Mouse (Mus musculus) adrenal gland, adult 8-10 months (tissue): ENCODE measurements around the gene Plcb3. TPM values are rescaled to one million over a fixed set of nuclear protein-coding genes. Genes with fewer than 3 reads are reported as not detected.
A peak's percentile ranks its signal among the peaks of the same experiment; 100 is the strongest.

Source experiments
- DNase-seq: peaks from one replicate; pipeline ENCODE4 v3.0.0; 2022
- total RNA-seq, 4 experiments: library from RNA; stranded (reverse); gene quantifications; 2 replicates each; pipeline ENCODE4 v1.2.4; 2022

Plcb3 gene
- total RNA-seq, 4 experiments from 2014 or later = 40.1 to 83.9 (median 62.1) TPM

GRCm38 (mm10) chr19:6969665-6970381 is 6.4 kb downstream of the Plcb3 start:
- DNase-seq = no peak

- DNase-seq = no peak
Observed at GRCm38 (mm10) chr19:6969291-6969664, 7.0 kb downstream of the Plcb3 start.

GRCm38 (mm10) chr19:6968491-6969271 is 7.6 kb downstream of the Plcb3 start:
- no peak for DNase-seq

GRCm38 (mm10) chr19:6956461-6956860 is 19.8 kb downstream of the Plcb3 start:
- DNase-seq = no peak

- no peak for DNase-seq
Observed at GRCm38 (mm10) chr19:6955424-6955823, 20.8 kb downstream of the Plcb3 start.

GRCm38 (mm10) chr19:6954046-6954445 is 22.2 kb downstream of the Plcb3 start:
- DNase-seq = no peak

- DNase-seq = peak; percentile 82
Observed at GRCm38 (mm10) chr19:6952712-6953037, 23.6 kb downstream of the Plcb3 start.

GRCm38 (mm10) chr19:6951994-6952711 is 24.1 kb downstream of the Plcb3 start:
- peak; percentile 91 for DNase-seq

GRCm38 (mm10) chr19:6951381-6951968 is 24.8 kb downstream of the Plcb3 start:
- DNase-seq = peak; percentile 98

- peak; percentile 64 for DNase-seq
Observed at GRCm38 (mm10) chr19:6950613-6951153, 25.6 kb downstream of the Plcb3 start.

- no peak for DNase-seq
Observed at GRCm38 (mm10) chr19:6949951-6950350, 26.3 kb downstream of the Plcb3 start.

- no peak for DNase-seq
Observed at GRCm38 (mm10) chr19:6949532-6949931, 26.7 kb downstream of the Plcb3 start.

- no peak for DNase-seq
Observed at GRCm38 (mm10) chr19:6948186-6948585, 28.1 kb downstream of the Plcb3 start.

- DNase-seq = no peak
Observed at GRCm38 (mm10) chr19:6947742-6948141, 28.5 kb downstream of the Plcb3 start.

- no peak for DNase-seq
Observed at GRCm38 (mm10) chr19:6943709-6944108, 32.6 kb downstream of the Plcb3 start.

GRCm38 (mm10) chr19:6942764-6943163 is 33.5 kb downstream of the Plcb3 start:
- DNase-seq = no peak

GRCm38 (mm10) chr19:6942249-6942691 is 34.0 kb downstream of the Plcb3 start, which contains the start of gene Gpr137:
Gene Gpr137, minus strand, starts transcription at chr19:6942480.
- peak; percentile 96 for DNase-seq

- peak; percentile 88 for DNase-seq
Observed at GRCm38 (mm10) chr19:6941372-6942248, 34.7 kb downstream of the Plcb3 start, which contains the start of gene Bad. Gene Bad, plus strand, starts transcription at chr19:6941861.

GRCm38 (mm10) chr19:6940396-6941351 is 35.6 kb downstream of the Plcb3 start:
- no peak for DNase-seq
